Mouse (Mus musculus): ENCODE data around the gene Lrrc7. TPM values are rescaled to one million over a fixed set of nuclear protein-coding genes. Genes with fewer than 3 reads are reported as not detected.
"Not testable (repeated sequence)": the region's sequence is repeated elsewhere in the genome, so short reads cannot be mapped to it uniquely, and the experiment has no call there.

The Lrrc7 gene
- polyA plus RNA-seq, 1 experiment from 2014 or later, result 0.41 TPM

DNA sequence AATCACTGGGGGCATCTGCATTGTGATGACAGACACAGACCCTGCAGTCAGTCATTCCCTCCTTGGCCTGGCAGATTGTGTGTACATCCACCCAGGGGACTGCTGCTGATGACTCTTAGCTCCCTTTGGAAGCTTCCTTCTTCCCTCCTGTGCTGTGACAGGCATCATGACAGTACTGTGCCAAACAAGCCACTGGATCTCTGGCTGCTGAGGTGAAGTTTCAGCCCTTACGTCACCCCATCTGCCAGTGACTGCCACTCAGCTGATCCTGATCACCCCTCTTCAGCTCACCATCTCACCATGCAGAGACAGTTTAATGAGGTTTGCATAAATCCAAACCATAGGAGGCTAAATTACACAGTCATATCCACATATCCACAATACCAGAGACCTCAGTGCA, 456.8 kb downstream of the Lrrc7 start:
- DNase-seq (ENCODE audit: low spot score) (no peak), ATAC-seq (ENCODE audit: low FRiP score, low TSS enrichment) (no peak)
- WGBS, result 81% methylated on average over 1 of the region's 1 CpGs
- Histone ChIP-seq H3K36me3 (ENCODE audit: control insufficient read depth, insufficient read depth, low read length) (no peaks in the 10 kb centered on the region), H3K4me2 (replicated peaks; ENCODE audit: low read depth) (no peak overlapping the region), H3K9ac (ENCODE audit: low read length) (no peak overlapping the region), H3K27me3 (ENCODE audit: control insufficient read depth, insufficient read depth, low read length) (no peaks in the 10 kb centered on the region), H3K4me3 (ENCODE audit: low read depth, low read length) (no peak overlapping the region), H3K27ac (replicated peaks) (no peak overlapping the region), H3K9me3 (ENCODE audit: control insufficient read depth, low read length) (no peaks in the 10 kb centered on the region), H3K4me1 (replicated peaks; ENCODE audit: control insufficient read depth, insufficient read depth) (no peaks in the 10 kb centered on the region)
- no peak for TF ChIP-seq EP300 (optimal IDR thresholded peaks at IDR 0.05)
- TF ChIP-seq CTCF (IDR thresholded peaks at IDR 0.05; ENCODE audit: low read depth), result no peak

DNA sequence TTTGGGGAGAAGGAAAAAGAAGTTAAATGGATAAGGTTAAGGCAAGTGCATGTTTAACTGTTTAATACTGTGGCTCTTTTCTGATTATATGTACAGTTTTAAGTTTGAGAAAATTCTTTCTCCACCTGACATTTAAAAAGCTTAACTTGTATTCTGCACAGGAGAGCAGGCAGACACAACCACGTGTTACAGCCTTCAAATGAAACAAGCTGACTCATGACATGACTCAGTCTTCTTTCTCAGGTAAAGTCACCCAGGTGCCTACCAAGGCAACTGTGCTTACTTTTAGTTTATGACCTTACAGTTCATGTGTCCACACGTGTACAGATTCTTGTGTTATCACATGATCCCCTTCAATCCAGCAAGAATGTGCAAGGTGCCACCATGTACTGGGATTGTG, 458.6 kb downstream of the Lrrc7 start:
- no peak overlapping the region for H3K4me2 ChIP-seq (replicated peaks; ENCODE audit: low read depth)
- no peak overlapping the region for H3K27ac ChIP-seq (replicated peaks)
- no peaks in the 10 kb centered on the region for H3K36me3 ChIP-seq (ENCODE audit: control insufficient read depth, insufficient read depth, low read length)
- no peaks in the 10 kb centered on the region for H3K4me1 ChIP-seq (replicated peaks; ENCODE audit: control insufficient read depth, insufficient read depth)
- no peak overlapping the region for H3K4me3 ChIP-seq (ENCODE audit: low read depth, low read length)
- H3K9me3 ChIP-seq (ENCODE audit: control insufficient read depth, low read length), result no peaks in the 10 kb centered on the region
- 57% methylated on average over 2 of the region's 2 CpGs for WGBS
- TF ChIP-seq CTCF (IDR thresholded peaks at IDR 0.05; ENCODE audit: low read depth), result no peak
- TF ChIP-seq EP300 (optimal IDR thresholded peaks at IDR 0.05), result no peak
- DNase-seq (ENCODE audit: low spot score) (no peak), ATAC-seq (ENCODE audit: low FRiP score, low TSS enrichment) (no peak)
- H3K27me3 ChIP-seq (ENCODE audit: control insufficient read depth, insufficient read depth, low read length), result no peaks in the 10 kb centered on the region
- H3K9ac ChIP-seq (ENCODE audit: low read length), result no peak overlapping the region

- not testable (repeated sequence) for ATAC-seq (ENCODE audit: low FRiP score, low TSS enrichment); DNase-seq (ENCODE audit: low spot score)
- WGBS, result 73% methylated on average over 1 of the region's 1 CpGs
These were observed 459.5 kb downstream of the Lrrc7 start for GRCm38 (mm10) chr3:158102530-158102929.

GRCm38 (mm10) chr3:158102043-158102442, 460.0 kb downstream of the Lrrc7 start:
- H3K4me2 ChIP-seq (replicated peaks; ENCODE audit: low read depth); H3K4me3 ChIP-seq (ENCODE audit: low read depth, low read length); DNase-seq (ENCODE audit: low spot score); H3K36me3 ChIP-seq (ENCODE audit: control insufficient read depth, insufficient read depth, low read length); H3K4me1 ChIP-seq (replicated peaks; ENCODE audit: control insufficient read depth, insufficient read depth); H3K27ac ChIP-seq (replicated peaks); H3K27me3 ChIP-seq (ENCODE audit: control insufficient read depth, insufficient read depth, low read length); ATAC-seq (ENCODE audit: low FRiP score, low TSS enrichment); H3K9ac ChIP-seq (ENCODE audit: low read length); H3K9me3 ChIP-seq (ENCODE audit: control insufficient read depth, low read length): not testable (repeated sequence)
- 76% methylated on average over 8 of the region's 10 CpGs for WGBS

More at GRCm38 (mm10) chr3:158102530-158102929, 459.5 kb downstream of the Lrrc7 start:
- not testable (repeated sequence) for H3K4me3 ChIP-seq (ENCODE audit: low read depth, low read length); H3K27me3 ChIP-seq (ENCODE audit: control insufficient read depth, insufficient read depth, low read length); H3K9ac ChIP-seq (ENCODE audit: low read length); H3K4me2 ChIP-seq (replicated peaks; ENCODE audit: low read depth); H3K36me3 ChIP-seq (ENCODE audit: control insufficient read depth, insufficient read depth, low read length); H3K27ac ChIP-seq (replicated peaks); H3K4me1 ChIP-seq (replicated peaks; ENCODE audit: control insufficient read depth, insufficient read depth); H3K9me3 ChIP-seq (ENCODE audit: control insufficient read depth, low read length)

DNA sequence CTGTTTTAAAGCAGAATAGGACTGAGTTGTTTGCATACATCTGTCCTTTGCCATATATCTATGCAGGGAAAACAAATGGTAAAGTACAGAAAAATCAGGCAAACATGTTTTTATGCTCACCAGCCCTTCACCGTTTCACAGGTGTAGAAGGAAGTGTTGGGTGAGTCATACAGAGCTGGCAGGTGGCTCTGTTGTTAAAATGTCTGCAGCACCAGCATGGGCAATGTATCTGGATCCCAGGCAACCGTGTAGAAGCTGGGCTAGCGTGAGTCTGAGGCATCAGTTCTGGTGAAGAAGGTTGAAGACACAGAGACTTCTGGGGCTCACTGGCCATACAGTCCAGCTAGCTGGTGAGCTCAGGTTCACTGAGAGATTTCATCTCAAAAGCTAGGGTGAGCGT, 468.1 kb downstream of the Lrrc7 start:
- no peaks in the 10 kb centered on the region for H3K4me1 ChIP-seq (replicated peaks; ENCODE audit: control insufficient read depth, insufficient read depth)
- DNase-seq (ENCODE audit: low spot score) (no peak), ATAC-seq (ENCODE audit: low FRiP score, low TSS enrichment) (no peak)
- H3K27me3 ChIP-seq (ENCODE audit: control insufficient read depth, insufficient read depth, low read length), result no peaks in the 10 kb centered on the region
- TF ChIP-seq EP300 (optimal IDR thresholded peaks at IDR 0.05) (no peak), CTCF (IDR thresholded peaks at IDR 0.05; ENCODE audit: low read depth) (no peak)
- H3K9ac ChIP-seq (ENCODE audit: low read length), result no peak overlapping the region
- no peak overlapping the region for H3K27ac ChIP-seq (replicated peaks)
- no peaks in the 10 kb centered on the region for H3K36me3 ChIP-seq (ENCODE audit: control insufficient read depth, insufficient read depth, low read length)
- H3K9me3 ChIP-seq (ENCODE audit: control insufficient read depth, low read length), result no peaks in the 10 kb centered on the region
- H3K4me2 ChIP-seq (replicated peaks; ENCODE audit: low read depth), result no peak overlapping the region
- 66% methylated on average over 4 of the region's 4 CpGs for WGBS
- H3K4me3 ChIP-seq (ENCODE audit: low read depth, low read length), result no peak overlapping the region

GRCm38 (mm10) chr3:158091601-158092000, 470.4 kb downstream of the Lrrc7 start:
- no peak for ATAC-seq (ENCODE audit: low FRiP score, low TSS enrichment)
- TF ChIP-seq CTCF (IDR thresholded peaks at IDR 0.05; ENCODE audit: low read depth), result no peak
- no peak for TF ChIP-seq EP300 (optimal IDR thresholded peaks at IDR 0.05)
- no peaks in the 10 kb centered on the region for H3K27me3 ChIP-seq (ENCODE audit: control insufficient read depth, insufficient read depth, low read length)
- no peaks in the 10 kb centered on the region for H3K4me1 ChIP-seq (replicated peaks; ENCODE audit: control insufficient read depth, insufficient read depth)
- no peak for DNase-seq (ENCODE audit: low spot score)
- H3K9me3 ChIP-seq (ENCODE audit: control insufficient read depth, low read length), result no peaks in the 10 kb centered on the region
- no peak overlapping the region for H3K27ac ChIP-seq (replicated peaks)
- H3K4me2 ChIP-seq (replicated peaks; ENCODE audit: low read depth), result no peak overlapping the region
- no peaks in the 10 kb centered on the region for H3K36me3 ChIP-seq (ENCODE audit: control insufficient read depth, insufficient read depth, low read length)
- H3K9ac ChIP-seq (ENCODE audit: low read length), result no peak overlapping the region
- H3K4me3 ChIP-seq (ENCODE audit: low read depth, low read length), result no peak overlapping the region
- WGBS, result 66% methylated on average over 3 of the region's 3 CpGs
